Mouse (Mus musculus): ENCODE results near the gene Dyrk3. TPM values are rescaled to one million over a fixed set of nuclear protein-coding genes. Genes with fewer than 3 reads are reported as not detected.

Gene Dyrk3
- polyA plus RNA-seq, 1 experiment from 2014 or later: 10.6 TPM

DNA sequence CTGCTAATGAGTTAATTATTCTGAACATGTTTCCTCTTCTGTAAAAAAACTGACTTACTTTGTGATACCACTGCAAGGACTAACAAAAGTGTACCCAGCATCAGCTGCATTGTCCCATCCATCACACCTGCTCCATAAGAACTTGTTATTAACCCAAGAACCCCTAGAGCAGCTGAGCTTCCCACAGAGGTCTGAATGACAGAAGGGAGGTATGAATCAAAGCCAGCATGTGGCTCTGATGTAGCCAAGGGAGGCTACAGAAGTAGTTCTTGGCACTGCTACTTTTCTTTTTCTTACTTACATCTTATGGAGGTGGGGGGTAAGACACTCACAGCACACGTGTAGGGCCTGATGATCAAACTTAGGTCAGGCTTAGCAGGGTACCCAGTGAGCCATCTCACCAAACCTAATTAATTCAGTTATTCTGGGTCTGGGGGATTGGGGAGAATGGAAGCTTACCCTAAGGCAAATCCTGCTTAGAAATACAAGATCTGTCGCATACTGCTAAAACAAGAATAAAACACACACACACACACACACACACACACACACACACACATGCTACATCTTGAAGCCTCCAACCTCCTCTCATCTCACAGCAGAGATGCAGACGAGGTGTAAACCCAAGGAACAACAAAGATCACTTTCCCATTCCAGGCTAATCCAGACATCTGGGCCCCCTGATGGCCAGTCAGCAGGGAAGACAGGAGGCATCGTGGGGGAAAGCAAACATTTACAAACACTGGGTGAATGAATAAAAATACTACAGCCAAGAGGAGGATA is 52.0 kb downstream of the Dyrk3 start:
- Histone ChIP-seq H3K27me3 (ENCODE audit: control insufficient read depth, insufficient read depth, low read length) (no peaks in the 10 kb centered on the region), H3K9me3 (ENCODE audit: control insufficient read depth, low read length) (no peaks in the 10 kb centered on the region), H3K4me2 (replicated peaks; ENCODE audit: low read depth, low read length) (no peak overlapping the region), H3K4me1 (replicated peaks; ENCODE audit: control insufficient read depth, insufficient read depth, low read length) (peaks cover 8% of the 10 kb centered on the region; the same call in 1 of the 2 replicates), H3K9ac (ENCODE audit: low read depth, low read length) (no peak overlapping the region), H3K36me3 (ENCODE audit: control insufficient read depth, insufficient read depth, low read length) (no peaks in the 10 kb centered on the region), H3K27ac (ENCODE audit: low read depth, low read length) (peak overlapping the region; percentile 53), H3K4me3 (ENCODE audit: low read depth, low read length) (no peak overlapping the region)
- DNase-seq (ENCODE audit: low spot score): no peak
- peak; percentile 44 for ATAC-seq (ENCODE audit: low FRiP score)
- WGBS: 10% methylated on average over 4 of the region's 4 CpGs

GRCm38 (mm10) chr1:131085272-131085671 is 52.9 kb downstream of the Dyrk3 start:
- Histone ChIP-seq H3K9me3 (ENCODE audit: control insufficient read depth, low read length) (no peaks in the 10 kb centered on the region), H3K36me3 (ENCODE audit: control insufficient read depth, insufficient read depth, low read length) (no peaks in the 10 kb centered on the region), H3K4me2 (replicated peaks; ENCODE audit: low read depth, low read length) (no peak overlapping the region), H3K4me3 (ENCODE audit: low read depth, low read length) (no peak overlapping the region), H3K4me1 (replicated peaks; ENCODE audit: control insufficient read depth, insufficient read depth, low read length) (peaks cover 8% of the 10 kb centered on the region; the same call in 1 of the 2 replicates), H3K9ac (ENCODE audit: low read depth, low read length) (no peak overlapping the region), H3K27ac (ENCODE audit: low read depth, low read length) (no peak overlapping the region), H3K27me3 (ENCODE audit: control insufficient read depth, insufficient read depth, low read length) (no peaks in the 10 kb centered on the region)
- ATAC-seq (ENCODE audit: low FRiP score) (no peak), DNase-seq (ENCODE audit: low spot score) (no peak)
- 62% methylated on average over 3 of the region's 3 CpGs for WGBS

- H3K27ac ChIP-seq (ENCODE audit: low read depth, low read length): no peak overlapping the region
Observed at GRCm38 (mm10) chr1:131084289-131084688, 53.9 kb downstream of the Dyrk3 start.

GRCm38 (mm10) chr1:131083609-131084008 is 54.5 kb downstream of the Dyrk3 start:
- Histone ChIP-seq H3K4me2 (replicated peaks; ENCODE audit: low read depth, low read length) (no peak overlapping the region), H3K9ac (ENCODE audit: low read depth, low read length) (no peak overlapping the region), H3K9me3 (ENCODE audit: control insufficient read depth, low read length) (no peaks in the 10 kb centered on the region), H3K4me1 (replicated peaks; ENCODE audit: control insufficient read depth, insufficient read depth, low read length) (peaks cover 13% of the 10 kb centered on the region; the same call in 1 of the 2 replicates), H3K27ac (ENCODE audit: low read depth, low read length) (no peak overlapping the region), H3K27me3 (ENCODE audit: control insufficient read depth, insufficient read depth, low read length) (no peaks in the 10 kb centered on the region), H3K4me3 (ENCODE audit: low read depth, low read length) (no peak overlapping the region), H3K36me3 (ENCODE audit: control insufficient read depth, insufficient read depth, low read length) (no peaks in the 10 kb centered on the region)
- ATAC-seq (ENCODE audit: low FRiP score) (no peak), DNase-seq (ENCODE audit: low spot score) (no peak)
- 58% methylated on average over 4 of the region's 4 CpGs for WGBS

More at GRCm38 (mm10) chr1:131084289-131084688, 53.9 kb downstream of the Dyrk3 start:
- no peaks in the 10 kb centered on the region for H3K36me3 ChIP-seq (ENCODE audit: control insufficient read depth, insufficient read depth, low read length)
- no peaks in the 10 kb centered on the region for H3K27me3 ChIP-seq (ENCODE audit: control insufficient read depth, insufficient read depth, low read length)
- peaks cover 9% of the 10 kb centered on the region; the same call in 1 of the 2 replicates for H3K4me1 ChIP-seq (replicated peaks; ENCODE audit: control insufficient read depth, insufficient read depth, low read length)
- DNase-seq (ENCODE audit: low spot score): peak; percentile 21
- H3K4me3 ChIP-seq (ENCODE audit: low read depth, low read length): no peak overlapping the region
- H3K9me3 ChIP-seq (ENCODE audit: control insufficient read depth, low read length): no peaks in the 10 kb centered on the region
- peak; percentile 44; the same call in 1 of the 2 replicates for ATAC-seq (ENCODE audit: low FRiP score)
- no peak overlapping the region for H3K9ac ChIP-seq (ENCODE audit: low read depth, low read length)
- no peak overlapping the region for H3K4me2 ChIP-seq (replicated peaks; ENCODE audit: low read depth, low read length)
- 24% methylated on average over 8 of the region's 8 CpGs for WGBS

- no peaks in the 10 kb centered on the region for H3K27me3 ChIP-seq (ENCODE audit: control insufficient read depth, insufficient read depth, low read length)
- no peak for DNase-seq (ENCODE audit: low spot score)
- H3K36me3 ChIP-seq (ENCODE audit: control insufficient read depth, insufficient read depth, low read length): no peaks in the 10 kb centered on the region
- H3K4me3 ChIP-seq (ENCODE audit: low read depth, low read length): no peak overlapping the region
- no peak overlapping the region for H3K4me2 ChIP-seq (replicated peaks; ENCODE audit: low read depth, low read length)
- no peak for ATAC-seq (ENCODE audit: low FRiP score)
- H3K27ac ChIP-seq (ENCODE audit: low read depth, low read length): no peak overlapping the region
- 76% methylated on average over 5 of the region's 5 CpGs for WGBS
- no peaks in the 10 kb centered on the region for H3K9me3 ChIP-seq (ENCODE audit: control insufficient read depth, low read length)
- H3K9ac ChIP-seq (ENCODE audit: low read depth, low read length): no peak overlapping the region
- peaks cover 13% of the 10 kb centered on the region; the same call in 1 of the 2 replicates for H3K4me1 ChIP-seq (replicated peaks; ENCODE audit: control insufficient read depth, insufficient read depth, low read length)
Observed at GRCm38 (mm10) chr1:131083122-131083521, 55.0 kb downstream of the Dyrk3 start.

DNA sequence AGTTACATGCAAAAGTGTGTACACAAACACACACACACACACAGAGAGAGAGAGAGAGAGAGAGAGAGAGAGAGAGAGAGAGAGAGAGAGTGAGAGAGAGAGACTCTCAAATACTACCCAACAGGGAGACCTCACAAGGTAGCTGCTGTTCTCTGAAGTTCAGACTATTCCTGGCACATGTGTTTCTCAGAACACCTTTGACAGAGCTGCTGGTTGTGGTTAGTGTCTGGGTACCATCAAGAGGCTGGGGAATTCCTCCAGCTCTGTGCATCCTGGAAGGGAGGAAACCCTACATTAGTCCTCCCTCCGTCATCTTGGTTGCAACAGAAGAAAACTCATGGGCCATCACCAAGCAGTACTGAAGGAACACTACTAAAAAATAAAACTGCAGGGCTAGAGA is 57.5 kb downstream of the Dyrk3 start:
- DNase-seq (ENCODE audit: low spot score) (no peak), ATAC-seq (ENCODE audit: low FRiP score) (no peak)
- Histone ChIP-seq H3K9me3 (ENCODE audit: control insufficient read depth, low read length) (no peaks in the 10 kb centered on the region), H3K4me3 (ENCODE audit: low read depth, low read length) (no peak overlapping the region), H3K9ac (ENCODE audit: low read depth, low read length) (no peak overlapping the region), H3K4me1 (replicated peaks; ENCODE audit: control insufficient read depth, insufficient read depth, low read length) (peaks cover 9% of the 10 kb centered on the region; the same call in 1 of the 2 replicates), H3K36me3 (ENCODE audit: control insufficient read depth, insufficient read depth, low read length) (no peaks in the 10 kb centered on the region), H3K27me3 (ENCODE audit: control insufficient read depth, insufficient read depth, low read length) (no peaks in the 10 kb centered on the region), H3K4me2 (replicated peaks; ENCODE audit: low read depth, low read length) (no peak overlapping the region), H3K27ac (ENCODE audit: low read depth, low read length) (no peak overlapping the region)
- WGBS: 81% methylated on average over 1 of the region's 1 CpGs

GRCm38 (mm10) chr1:131079762-131080161 is 58.4 kb downstream of the Dyrk3 start:
- Histone ChIP-seq H3K27ac (ENCODE audit: low read depth, low read length) (no peak overlapping the region), H3K4me1 (replicated peaks; ENCODE audit: control insufficient read depth, insufficient read depth, low read length) (peaks cover 9% of the 10 kb centered on the region; the same call in 1 of the 2 replicates)

GRCm38 (mm10) chr1:131078761-131079330 is 59.3 kb downstream of the Dyrk3 start:
- no peak overlapping the region for H3K9ac ChIP-seq (ENCODE audit: low read depth, low read length)
- peak overlapping the region; percentile 83 for H3K27ac ChIP-seq (ENCODE audit: low read depth, low read length)
- DNase-seq (ENCODE audit: low spot score) (peak; percentile 52), ATAC-seq (ENCODE audit: low FRiP score) (peak; percentile 89)
- H3K4me2 ChIP-seq (replicated peaks; ENCODE audit: low read depth, low read length): no peak overlapping the region
- H3K36me3 ChIP-seq (ENCODE audit: control insufficient read depth, insufficient read depth, low read length): no peaks in the 10 kb centered on the region
- H3K27me3 ChIP-seq (ENCODE audit: control insufficient read depth, insufficient read depth, low read length): no peaks in the 10 kb centered on the region
- H3K4me3 ChIP-seq (ENCODE audit: low read depth, low read length): no peak overlapping the region
- WGBS: 33% methylated on average over 3 of the region's 3 CpGs
- H3K9me3 ChIP-seq (ENCODE audit: control insufficient read depth, low read length): no peaks in the 10 kb centered on the region
- peaks cover 8% of the 10 kb centered on the region; the same call in 1 of the 2 replicates for H3K4me1 ChIP-seq (replicated peaks; ENCODE audit: control insufficient read depth, insufficient read depth, low read length)

More at GRCm38 (mm10) chr1:131079762-131080161, 58.4 kb downstream of the Dyrk3 start:
- ATAC-seq (ENCODE audit: low FRiP score): no peak
- Histone ChIP-seq H3K36me3 (ENCODE audit: control insufficient read depth, insufficient read depth, low read length) (no peaks in the 10 kb centered on the region), H3K9ac (ENCODE audit: low read depth, low read length) (no peak overlapping the region), H3K4me3 (ENCODE audit: low read depth, low read length) (no peak overlapping the region), H3K27me3 (ENCODE audit: control insufficient read depth, insufficient read depth, low read length) (no peaks in the 10 kb centered on the region), H3K4me2 (replicated peaks; ENCODE audit: low read depth, low read length) (no peak overlapping the region), H3K9me3 (ENCODE audit: control insufficient read depth, low read length) (no peaks in the 10 kb centered on the region)
- no peak for DNase-seq (ENCODE audit: low spot score)
- 84% methylated on average over 4 of the region's 4 CpGs for WGBS

Data from hindbrain, embryonic 11.5 days (tissue).